Mouse (Mus musculus): ENCODE data around the gene Ebpl.

GRCm38 (mm10) chr14:61320765-61321164 lies 39.5 kb downstream of the Ebpl start:
- TF ChIP-seq SIN3A (IDR thresholded peaks at IDR 0.05; ENCODE audit: low read length) (no peak), MAX (IDR thresholded peaks at IDR 0.05; ENCODE audit: low read length) (no peak), ZMIZ1 (IDR thresholded peaks at IDR 0.05; ENCODE audit: low read depth, low read length) (no peak), CTCF (conservative IDR thresholded peaks at IDR 0.05 in 1 of 2, IDR thresholded peaks at IDR 0.05 in 1 of 2; ENCODE audit: low read depth in 2 of 2, low read length in 2 of 2) (no peak), USF1 (IDR thresholded peaks at IDR 0.05; ENCODE audit: low read depth, low read length) (no peak), NRF1 (IDR thresholded peaks at IDR 0.05; ENCODE audit: low read depth, low read length) (no peak), JUN (IDR thresholded peaks at IDR 0.05; ENCODE audit: insufficient read depth, low read depth, low read length) (no peak), ELF1 (IDR thresholded peaks at IDR 0.05; ENCODE audit: low read depth, low read length) (no peak), POLR2A (IDR thresholded peaks at IDR 0.05; ENCODE audit: low read depth, low read length) (no peak), EP300 (IDR thresholded peaks at IDR 0.05; ENCODE audit: low read length) (no peak), POLR2AphosphoS2 (IDR thresholded peaks at IDR 0.05; ENCODE audit: low read depth, low read length) (no peak), GABPA (IDR thresholded peaks at IDR 0.05; ENCODE audit: insufficient replicate concordance, low read depth, low read length) (no peak), KAT2A (IDR thresholded peaks at IDR 0.05; ENCODE audit: insufficient replicate concordance, low read length) (no peak), JUND (conservative IDR thresholded peaks at IDR 0.05; ENCODE audit: low read depth, low read length) (no peak)

Measured in CH12.LX (cell line).